ENCODE assay signal across 8 mouse cellular contexts in genomic region chr4:133730122-133730521, GRCm38 (mm10). TPM values are rescaled to one million over a fixed set of nuclear protein-coding genes. Genes with fewer than 3 reads are reported as not detected.
A peak's percentile ranks its signal among the peaks of the same experiment; 100 is the strongest.
DNase-seq lines count a peak whose midpoint lies in the region; ATAC-seq and TF ChIP-seq lines count a peak whose summit lies in the region.

No protein-coding gene starts in this region.

- in situ Hi-C loops in ES-E14 (cut with MboI; ENCODE audit: low sequenced_read_pairs in 2 of 2, unreplicated experiment in 2 of 2), result no loop called here

- H3K36me3 ChIP-seq in heart, embryonic 11.5 days (ENCODE audit: control insufficient read depth, insufficient read depth, low read length), result no peaks in the 10 kb centered on the region; the same call in 1 of the 2 replicates
- H3K36me3 ChIP-seq in ES-E14 (ENCODE audit: control insufficient read depth, insufficient read depth, low read length, poor library complexity, severe bottlenecking), result peaks cover 11% of the 10 kb centered on the region
- H3K36me3 ChIP-seq in hindbrain, embryonic 12.5 days, result no peaks in the 10 kb centered on the region
- peaks cover 46% of the 10 kb centered on the region for H3K36me3 ChIP-seq in midbrain, embryonic 10.5 days

- H3K4me2 ChIP-seq in heart, embryonic 11.5 days, result peak overlapping the region; percentile 59
- peak overlapping the region; percentile 37 for H3K4me2 ChIP-seq in hindbrain, embryonic 12.5 days (replicated peaks)

- peak overlapping the region; percentile 84 for H3K27ac ChIP-seq in heart, embryonic 11.5 days (ENCODE audit: low read depth, low read length)
- peak overlapping the region; percentile 43; the same call in 1 of the 2 replicates for H3K27ac ChIP-seq in ES-E14 (ENCODE audit: insufficient read depth, low read depth, low read length, poor library complexity, severe bottlenecking)
- peak overlapping the region; percentile 88 for H3K27ac ChIP-seq in hindbrain, embryonic 12.5 days
- H3K27ac ChIP-seq in midbrain, embryonic 10.5 days (replicated peaks), result peak overlapping the region; percentile 86

- peaks cover 90% of the 10 kb centered on the region for H3K4me1 ChIP-seq in heart, embryonic 11.5 days (ENCODE audit: control insufficient read depth, insufficient read depth, low read length)
- peaks cover 16 to 22% of the 10 kb centered on the region in 2 experiments for H3K4me1 ChIP-seq in ES-E14 (ENCODE audit: control insufficient read depth in 2 of 2, insufficient read depth in 2 of 2, low read length in 2 of 2, poor library complexity in 1 of 2)
- peaks cover 81% of the 10 kb centered on the region for H3K4me1 ChIP-seq in hindbrain, embryonic 12.5 days
- peaks cover 80% of the 10 kb centered on the region for H3K4me1 ChIP-seq in midbrain, embryonic 10.5 days

- intact Hi-C loops in heart, postnatal 10 days (cut with DNase I), result loop anchor here (2.0 kb wide), 1 partner anchor 21 kb away; no protein-coding TSS in a partner anchor
- intact Hi-C loops in left cerebral cortex, postnatal 4 days (cut with DNase I), result no loop called here

- H3K27me3 ChIP-seq in heart, embryonic 11.5 days (ENCODE audit: control insufficient read depth, insufficient read depth, low read length), result no peaks in the 10 kb centered on the region
- no peaks in the 10 kb centered on the region for H3K27me3 ChIP-seq in hindbrain, embryonic 12.5 days
- H3K27me3 ChIP-seq in midbrain, embryonic 10.5 days (ENCODE audit: low read depth, poor library complexity, severe bottlenecking), result no peaks in the 10 kb centered on the region

- peak overlapping the region; percentile 6; the same call in 1 of the 2 replicates for H3K4me3 ChIP-seq in heart, embryonic 11.5 days (ENCODE audit: low read depth, low read length)
- H3K4me3 ChIP-seq in ES-E14 (ENCODE audit: insufficient read depth in 1 of 2, low read depth in 1 of 2, low read length in 2 of 2, poor library complexity in 1 of 2, severe bottlenecking in 1 of 2), result peak overlapping the region; percentile 6 to 7; a peak in 3 of 4 replicates
- H3K4me3 ChIP-seq in hindbrain, embryonic 12.5 days, result peak overlapping the region; percentile 10; the same call in 1 of the 2 replicates
- peak overlapping the region; percentile 36 for H3K4me3 ChIP-seq in midbrain, embryonic 10.5 days

- ATAC-seq in heart, embryonic 11.5 days (replicated peaks; ENCODE audit: insufficient number of reproducible peaks, low FRiP score, low TSS enrichment), result no peak
- ATAC-seq in hindbrain, embryonic 12.5 days (ENCODE audit: low FRiP score), result peak; percentile 47

- peak overlapping the region; percentile 56; the same call in 1 of the 2 replicates for H3K9ac ChIP-seq in heart, embryonic 11.5 days (ENCODE audit: low read depth, low read length)
- H3K9ac ChIP-seq in ES-E14 (ENCODE audit: insufficient read depth, low read depth, low read length, poor library complexity, severe bottlenecking), result no peak overlapping the region; the same call in 1 of the 2 replicates
- H3K9ac ChIP-seq in hindbrain, embryonic 12.5 days, result peak overlapping the region; percentile 42

- no peak for DNase-seq in heart, postnatal 10 days
- no peak for DNase-seq in ES-E14 (ENCODE audit: low read depth, low spot score)
- DNase-seq in midbrain, embryonic 10.5 days (ENCODE audit: low spot score), result no peak
- DNase-seq in left cerebral cortex, postnatal 4 days, result no peak
- no peak for DNase-seq in ovary, postnatal 14 days (ENCODE audit: low spot score)
- no peak for DNase-seq in spleen, adult 12 weeks (ENCODE audit: low spot score)

- no peaks in the 10 kb centered on the region for H3K9me3 ChIP-seq in heart, embryonic 11.5 days (replicated peaks; ENCODE audit: control insufficient read depth, low read length)
- H3K9me3 ChIP-seq in ES-E14 (ENCODE audit: control insufficient read depth, insufficient read depth, low read depth, low read length), result no peaks in the 10 kb centered on the region
- H3K9me3 ChIP-seq in hindbrain, embryonic 12.5 days (replicated peaks), result no peaks in the 10 kb centered on the region
- H3K9me3 ChIP-seq in midbrain, embryonic 10.5 days (replicated peaks), result no peaks in the 10 kb centered on the region

TF ChIP-seq in ES-E14, 5 proteins besides CTCF, POLR2A, EP300 and RAD21:
- no peak for TF ChIP-seq MAFK (IDR thresholded peaks at IDR 0.05; ENCODE audit: insufficient read depth, low read depth, low read length)
- no peak for TF ChIP-seq HCFC1 (IDR thresholded peaks at IDR 0.05; ENCODE audit: borderline replicate concordance, insufficient read depth, low read length)
- no peak for TF ChIP-seq ZC3H11A (IDR thresholded peaks at IDR 0.05; ENCODE audit: borderline replicate concordance, low read depth, low read length)
- TF ChIP-seq ZNF384 (IDR thresholded peaks at IDR 0.05; ENCODE audit: low read depth, low read length), result no peak
- TF ChIP-seq CHD2 (IDR thresholded peaks at IDR 0.05; ENCODE audit: low read depth, low read length), result no peak
TF ChIP-seq in ES-E14: peak in this region for 0.

RNA-seq across cellular contexts. Expression of gene Arid1a, which starts 26.4 kb away (rescaled TPM):
- 26.7 and 34.2 TPM in 2 replicates for polyA plus RNA-seq in heart, embryonic 11.5 days (2014; fragmentation: Nextera tagmentation; extraction: Ambion mirVana)
- total RNA-seq in heart, postnatal 10 days (2021), result 10 to 100 TPM; 55.3 to 61.9 TPM
- total RNA-seq in ES-E14 (2012; rRNA removed), result 62.6 and 75.6 TPM in 2 replicates
- polyA plus RNA-seq in hindbrain, embryonic 12.5 days (2016; fragmentation: Nextera tagmentation; extraction: Ambion mirVana), result 41.9 and 44.3 TPM in 2 replicates
- polyA plus RNA-seq in midbrain, embryonic 10.5 days (2016; fragmentation: Nextera tagmentation; extraction: Ambion mirVana), result 32.7 and 34.5 TPM in 2 replicates
- 100 to 1,000 TPM; 114 to 121 TPM for total RNA-seq in left cerebral cortex, postnatal 4 days (2021)

RNA-seq across cellular contexts. Expression of gene Pigv, which starts 57.7 kb away (rescaled TPM):
- 11.4 and 13.9 TPM in 2 replicates for polyA plus RNA-seq in heart, embryonic 11.5 days (2014; fragmentation: Nextera tagmentation; extraction: Ambion mirVana)
- 10 to 100 TPM in 1 of 2 experiments, 1 to 10 TPM in 1; 8.6 to 11.2 TPM for total RNA-seq in heart, postnatal 10 days (2021)
- 11.6 and 14.5 TPM in 2 replicates for total RNA-seq in ES-E14 (2012; rRNA removed)
- polyA plus RNA-seq in hindbrain, embryonic 12.5 days (2016; fragmentation: Nextera tagmentation; extraction: Ambion mirVana), result 16.6 and 18.6 TPM in 2 replicates
- polyA plus RNA-seq in midbrain, embryonic 10.5 days (2016; fragmentation: Nextera tagmentation; extraction: Ambion mirVana), result 18.7 and 19.5 TPM in 2 replicates
- 10 to 100 TPM; 11.5 to 12.8 TPM for total RNA-seq in left cerebral cortex, postnatal 4 days (2021)
